Mouse (Mus musculus) lung, adult 18-20 months (tissue): ENCODE measurements around the gene Crnkl1.

Experiments used
- DNase-seq, 2 experiments: peaks; one replicate each; pipeline ENCODE4 v3.0.0; 2022; ENCODE audit warnings: mixed read lengths in 2 of 2

Crnkl1 gene

DNA sequence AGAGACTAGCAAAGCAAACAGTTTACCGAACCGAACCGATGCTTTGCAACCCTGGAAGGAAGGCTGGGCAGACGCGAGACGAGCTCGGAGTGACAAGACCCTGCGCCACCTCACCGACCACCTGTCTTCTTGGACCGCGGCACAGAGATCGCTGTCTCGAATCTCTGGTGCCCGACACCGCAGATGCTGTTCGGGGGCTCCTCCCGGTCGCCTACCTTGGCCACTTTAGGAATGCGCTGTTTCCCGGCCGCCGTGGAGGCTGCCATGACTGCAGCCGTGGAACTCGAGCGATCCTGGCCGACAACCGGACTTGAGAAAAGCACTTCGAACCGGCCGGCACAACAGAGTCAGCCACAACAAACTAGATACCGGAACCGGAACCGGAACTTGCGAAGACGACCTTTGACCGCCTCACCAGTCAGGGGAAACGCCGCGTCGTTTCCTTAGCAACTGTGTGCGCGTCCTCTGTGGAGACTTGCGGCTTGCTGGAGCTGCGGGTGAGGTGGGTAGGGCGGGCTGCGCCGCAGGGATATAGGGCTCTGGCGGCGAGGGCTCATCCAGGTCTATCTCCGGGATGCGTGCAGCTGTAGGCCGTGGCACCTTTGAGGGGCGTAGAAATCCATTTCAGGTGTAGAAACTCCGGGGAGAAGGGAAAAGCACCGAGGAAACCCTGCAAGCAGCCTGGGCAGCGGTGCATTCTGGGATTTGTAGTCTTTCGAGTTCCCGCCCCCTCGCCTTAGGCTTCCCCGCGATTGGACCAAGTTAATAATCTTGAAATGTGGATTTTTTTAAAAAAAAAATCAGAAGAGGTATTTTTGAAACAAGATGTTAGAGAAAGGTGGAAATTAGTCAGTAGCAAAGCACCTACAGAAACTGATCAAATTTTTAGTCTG is at the start of gene Crnkl1, which contains the start of gene Cfap61:
Crnkl1 (minus strand) TSS at position 676 of the 893 bp plus-strand sequence.
Cfap61 (plus strand) TSS at position 446 of the 893 bp plus-strand sequence.
- DNase-seq = peak; percentile 94 to 95

DNA sequence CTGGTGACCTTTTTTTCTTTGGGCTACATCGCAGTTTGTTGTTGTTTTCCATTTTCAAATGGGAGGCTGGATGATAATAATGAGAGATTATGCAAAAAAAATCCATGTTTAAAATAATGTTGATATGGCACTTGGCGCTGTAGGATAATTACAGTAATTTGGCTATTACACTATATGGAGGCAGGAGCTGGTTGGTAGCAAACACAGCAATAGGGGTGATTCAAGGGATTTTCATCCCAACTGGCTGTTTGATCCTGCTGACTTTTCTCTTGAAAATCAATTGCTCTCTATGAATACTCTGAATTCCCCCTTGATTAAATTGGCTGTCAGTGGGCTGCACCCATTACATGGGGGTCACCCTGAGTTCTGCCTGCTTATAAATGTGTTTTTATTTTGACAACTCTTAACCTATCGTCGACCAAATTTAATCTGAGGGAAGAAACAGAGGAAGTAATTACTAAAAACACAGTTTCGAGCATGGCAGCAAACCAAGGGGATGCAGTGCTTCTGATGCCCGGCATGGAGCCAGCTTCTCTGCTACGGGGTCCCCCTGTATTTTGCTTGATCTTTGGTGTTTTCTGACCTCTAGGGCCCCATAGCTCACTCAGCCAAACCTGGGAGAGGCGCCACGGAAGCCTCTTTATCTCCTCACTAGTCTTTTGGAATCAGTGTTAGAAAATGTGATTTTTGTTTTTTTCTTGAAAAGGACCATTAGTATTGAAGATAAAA is 47.7 kb upstream of the Crnkl1 start:
- no peak for DNase-seq

GRCm38 (mm10) chr2:145981699-145982112 is 46.9 kb upstream of the Crnkl1 start:
- DNase-seq = no peak

DNA sequence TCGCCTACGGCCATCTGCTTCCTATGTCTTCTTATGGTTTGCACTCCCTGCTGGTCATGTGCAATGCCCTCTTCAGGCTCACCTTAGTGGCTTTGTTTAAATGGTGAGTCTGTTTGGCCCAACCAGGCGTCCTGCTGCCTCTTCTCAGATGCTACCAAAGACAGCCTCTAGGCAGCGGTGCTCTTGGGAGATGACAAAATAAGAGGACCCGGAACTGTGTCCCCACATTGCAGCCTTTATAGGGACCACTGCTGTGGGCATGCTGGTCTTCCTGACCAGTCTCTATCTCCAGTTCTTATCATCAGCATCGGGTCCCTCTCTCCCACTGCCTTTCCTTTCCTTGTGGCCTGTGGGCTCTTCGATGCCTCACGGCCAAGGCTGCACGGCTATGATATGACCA is 46.1 kb upstream of the Crnkl1 start:
- DNase-seq = no peak

DNA sequence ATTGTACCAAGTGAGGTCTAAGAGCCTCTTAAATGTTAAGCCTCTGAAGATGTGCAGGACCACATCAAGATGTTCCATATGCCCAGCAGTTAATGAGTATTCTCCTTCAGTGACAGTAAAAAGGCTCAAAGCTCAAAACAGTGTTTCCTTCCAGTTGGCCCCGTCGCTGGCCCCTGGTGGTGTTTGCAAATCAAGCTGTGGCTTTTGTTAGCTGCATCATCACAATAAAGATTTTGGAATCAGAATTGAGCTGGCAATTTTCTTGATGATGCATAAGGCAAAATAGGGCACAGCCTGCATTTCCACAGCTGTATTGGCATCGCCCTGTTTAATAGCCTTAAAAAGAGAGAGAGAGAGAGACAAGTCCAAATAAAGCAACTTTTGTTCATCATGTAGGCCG is 44.8 kb upstream of the Crnkl1 start:
- no peak for DNase-seq

- no peak for DNase-seq
Observed at GRCm38 (mm10) chr2:145972571-145972970, 37.8 kb upstream of the Crnkl1 start.

GRCm38 (mm10) chr2:145971237-145972010 is 36.6 kb upstream of the Crnkl1 start:
- no peak for DNase-seq

GRCm38 (mm10) chr2:145970751-145971150 is 35.9 kb upstream of the Crnkl1 start:
- DNase-seq = no peak

GRCm38 (mm10) chr2:145961861-145962260 is 27.0 kb upstream of the Crnkl1 start:
- DNase-seq = no peak

DNA sequence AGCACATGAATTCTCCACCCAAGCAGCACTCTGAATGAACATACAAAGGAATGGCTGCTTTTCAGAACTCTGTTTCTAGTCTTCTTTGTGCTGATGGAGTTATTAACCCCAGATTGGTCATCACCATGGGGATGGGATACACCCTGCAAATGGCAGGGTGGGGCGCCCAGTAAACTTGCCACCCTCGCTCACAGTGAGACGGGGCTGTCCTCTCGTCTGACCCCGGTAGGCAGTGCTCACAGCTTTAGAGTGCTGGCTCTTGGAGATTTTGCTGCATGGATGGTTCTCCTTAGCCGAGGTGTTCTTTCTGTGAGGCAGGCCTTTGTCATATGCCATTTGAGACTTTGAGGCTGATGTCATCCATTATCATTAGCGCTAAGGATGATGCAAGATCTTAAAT is 23.7 kb upstream of the Crnkl1 start:
- DNase-seq = no peak

- DNase-seq = no peak
Observed at GRCm38 (mm10) chr2:145958097-145958496, 23.3 kb upstream of the Crnkl1 start.

- DNase-seq = no peak
Observed at GRCm38 (mm10) chr2:145957450-145957849, 22.6 kb upstream of the Crnkl1 start.

- no peak for DNase-seq
Observed at GRCm38 (mm10) chr2:145956318-145956717, 21.5 kb upstream of the Crnkl1 start.

- DNase-seq = no peak
Observed at GRCm38 (mm10) chr2:145955844-145956243, 21.0 kb upstream of the Crnkl1 start.

GRCm38 (mm10) chr2:145952726-145953125 is 17.9 kb upstream of the Crnkl1 start:
- no peak for DNase-seq

DNA sequence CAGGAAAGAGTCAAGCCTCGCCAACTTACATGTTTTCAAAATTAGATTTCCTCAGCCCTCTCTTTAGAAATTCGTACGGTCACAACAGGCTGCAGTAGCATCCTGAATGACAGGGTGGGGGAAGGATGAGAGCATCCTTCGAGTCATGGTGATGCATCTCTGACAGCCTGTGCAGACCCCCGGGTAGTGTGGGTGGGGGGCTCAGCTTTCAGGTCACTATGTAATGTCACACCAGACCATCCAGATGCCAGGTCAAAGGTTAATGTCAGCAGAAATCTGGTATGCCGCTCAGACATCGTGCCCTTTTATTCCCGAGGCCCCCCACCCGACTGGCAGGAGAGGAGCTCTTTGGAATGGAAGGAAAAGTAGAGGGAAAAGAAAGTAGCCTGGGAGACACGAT is 15.4 kb upstream of the Crnkl1 start:
- no peak for DNase-seq

GRCm38 (mm10) chr2:145949475-145950068 is 14.8 kb upstream of the Crnkl1 start:
- no peak for DNase-seq

DNA sequence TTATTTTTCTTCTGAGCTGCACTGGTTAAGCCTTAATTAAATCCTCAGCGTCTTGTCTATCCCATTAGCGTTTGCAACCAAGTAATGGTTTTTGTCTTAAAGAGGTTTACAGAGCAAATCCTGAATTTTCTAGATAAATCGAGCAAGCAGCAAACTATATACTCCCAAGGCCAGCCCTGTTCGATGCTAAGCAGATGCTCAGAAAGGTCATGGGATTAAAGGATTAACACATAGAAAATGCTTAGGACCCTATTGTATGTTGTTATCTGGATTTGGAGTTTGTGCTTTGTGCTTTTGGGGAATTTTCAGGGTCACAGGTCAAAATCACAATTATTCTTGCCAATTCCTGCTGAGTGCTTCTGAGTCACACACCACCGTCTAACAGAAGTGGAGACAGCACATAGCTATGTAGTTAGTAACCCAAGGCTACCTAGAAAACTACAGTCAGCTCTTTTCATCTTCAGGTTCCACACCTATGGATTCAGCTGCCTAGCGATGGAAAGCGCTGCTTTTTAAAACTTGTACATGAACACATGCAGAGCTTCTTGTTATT is 13.7 kb upstream of the Crnkl1 start:
- no peak for DNase-seq

DNA sequence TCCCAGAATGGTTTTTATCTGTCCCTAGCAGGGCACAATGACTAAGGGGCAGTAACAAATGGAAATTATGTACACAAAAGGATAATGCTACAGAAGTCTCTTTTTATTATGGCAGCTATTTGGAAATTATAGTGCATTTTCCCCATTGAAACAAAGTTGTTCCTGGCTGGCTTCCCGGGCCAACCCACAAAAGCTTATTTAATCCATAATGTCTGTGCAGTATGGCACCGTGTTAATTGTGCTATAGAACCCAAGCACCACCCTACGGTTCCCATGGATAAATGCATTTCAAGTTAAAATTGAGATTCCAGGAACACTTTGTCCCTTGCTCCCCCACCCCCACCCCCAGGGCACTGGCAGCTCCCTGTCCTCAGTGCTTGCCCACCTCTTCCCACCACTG is 9.5 kb upstream of the Crnkl1 start:
- no peak for DNase-seq

- DNase-seq = peak in 1 of 2 experiments; percentile 8
Observed at GRCm38 (mm10) chr2:145941403-145941802, 6.6 kb upstream of the Crnkl1 start.

DNA sequence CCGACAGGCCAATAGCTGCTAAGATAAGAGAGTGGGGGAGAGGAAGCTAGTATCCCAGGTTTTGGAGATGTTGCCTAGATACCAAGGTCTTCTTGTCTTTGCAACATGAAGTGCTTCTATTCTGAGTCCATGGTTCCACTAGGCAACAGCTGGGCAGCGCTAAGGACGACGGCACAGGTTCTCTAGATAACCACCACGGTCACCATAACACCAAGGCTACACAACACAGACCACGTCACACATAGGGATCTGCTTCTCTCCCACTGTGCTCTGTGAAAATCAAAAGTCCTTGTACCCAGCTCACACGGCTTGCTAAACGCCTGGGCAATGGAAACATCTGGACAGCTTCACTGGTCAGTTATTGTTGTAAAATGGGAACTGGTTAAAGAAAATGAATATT is 2.2 kb upstream of the Crnkl1 start:
- DNase-seq = peak in 1 of 2 experiments; percentile 11

DNA sequence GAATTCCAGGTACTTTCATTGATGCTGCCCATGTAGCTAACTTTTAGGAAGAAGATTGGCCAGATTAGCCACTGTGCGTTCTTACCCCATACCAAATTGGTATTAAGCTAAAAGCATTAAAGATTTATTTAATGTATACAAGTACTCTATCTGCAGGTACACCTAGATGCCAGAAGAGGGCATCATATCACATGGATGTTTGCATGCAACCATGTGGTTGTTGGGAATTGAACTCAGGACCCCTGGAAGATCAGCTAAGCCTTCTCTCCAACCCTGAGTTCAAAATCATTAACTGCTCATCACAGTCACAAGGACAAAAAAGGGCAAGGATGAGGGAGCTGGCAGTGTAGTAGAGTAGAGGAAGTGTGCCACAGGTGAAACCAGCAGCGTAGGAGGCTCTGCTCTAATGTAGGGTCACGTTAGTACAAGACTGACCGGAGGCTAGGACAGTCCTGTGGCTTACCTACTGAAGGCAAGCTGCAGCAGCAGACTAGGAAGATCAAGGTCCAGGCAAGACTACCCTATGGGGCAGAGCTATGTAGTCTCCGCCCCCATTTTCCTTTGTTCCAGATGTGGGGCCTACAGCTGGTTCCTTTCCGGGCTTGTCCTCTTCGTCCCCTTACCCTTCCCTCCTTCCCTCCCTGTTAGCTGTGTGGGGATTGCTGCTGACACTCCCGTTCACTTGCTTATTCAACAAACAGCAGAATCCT is 13.7 kb downstream of the Crnkl1 start:
- no peak for DNase-seq
